Mouse (Mus musculus): ENCODE measurements around the gene Tnfrsf18.

- peak; percentile 83 for TF ChIP-seq CTCF (IDR thresholded peaks at IDR 0.05; ENCODE audit: low read depth)
- no peak for TF ChIP-seq EP300 (IDR thresholded peaks at IDR 0.05; ENCODE audit: low read depth)
These were observed 7.6 kb downstream of the Tnfrsf18 start for GRCm38 (mm10) chr4:156033476-156034119.
